Mouse (Mus musculus) frontal cortex, postnatal 25 days (tissue): ENCODE data around the gene Brf1.

Source experiments
- DNase-seq, 2 experiments: peaks; one replicate each; pipeline ENCODE4 v3.0.0; 2022; ENCODE audit warnings: low spot score in 2 of 2

The Brf1 gene

GRCm38 (mm10) chr12:113000294-113001132 lies at the start of gene Brf1:
Gene Brf1 (minus strand): TSS chr12:113000704.
- peak; percentile 82 to 89 for DNase-seq

GRCm38 (mm10) chr12:113049836-113050235 lies 49.3 kb upstream of the Brf1 start:
- no peak for DNase-seq

DNA sequence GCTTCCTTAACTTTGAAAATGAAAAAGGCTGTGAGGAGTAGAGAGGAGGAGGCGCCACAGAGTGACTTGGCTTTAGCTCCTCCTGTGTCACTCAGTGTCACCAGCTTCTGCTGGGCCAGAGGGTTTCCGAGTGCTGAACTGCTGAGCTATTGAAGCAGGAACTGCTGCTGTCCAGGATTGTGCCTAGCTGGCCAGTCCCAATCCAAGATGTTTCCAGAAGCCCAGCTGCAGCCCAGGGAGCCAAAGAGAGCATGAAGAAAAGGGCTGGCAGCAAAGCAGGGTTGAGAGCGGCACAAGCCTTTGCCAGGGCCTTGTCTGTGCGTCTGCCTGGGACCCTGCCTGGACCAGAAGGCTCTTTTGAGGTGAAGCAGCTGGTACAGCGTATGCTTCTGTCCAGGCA lies 47.6 kb upstream of the Brf1 start:
- no peak for DNase-seq

DNA sequence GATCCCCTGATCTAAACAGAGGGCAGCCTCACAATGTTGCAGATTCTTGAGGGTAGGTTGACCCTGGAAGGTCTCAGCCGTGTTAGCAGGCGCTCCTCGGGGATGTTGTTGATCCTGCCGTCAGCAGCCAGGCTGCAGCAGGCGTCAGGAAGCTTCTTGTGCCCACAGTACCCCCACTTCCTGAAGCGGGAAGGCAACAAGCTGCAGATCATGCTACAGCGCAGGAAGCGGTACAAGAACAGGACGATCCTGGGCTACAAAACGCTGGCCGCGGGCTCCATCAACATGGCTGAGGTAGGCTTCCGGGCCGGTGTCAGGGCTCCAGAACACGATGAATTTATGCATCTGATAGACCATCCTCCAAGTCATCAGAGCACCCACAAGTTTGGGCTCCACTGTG lies 46.4 kb upstream of the Brf1 start:
- DNase-seq: no peak

DNA sequence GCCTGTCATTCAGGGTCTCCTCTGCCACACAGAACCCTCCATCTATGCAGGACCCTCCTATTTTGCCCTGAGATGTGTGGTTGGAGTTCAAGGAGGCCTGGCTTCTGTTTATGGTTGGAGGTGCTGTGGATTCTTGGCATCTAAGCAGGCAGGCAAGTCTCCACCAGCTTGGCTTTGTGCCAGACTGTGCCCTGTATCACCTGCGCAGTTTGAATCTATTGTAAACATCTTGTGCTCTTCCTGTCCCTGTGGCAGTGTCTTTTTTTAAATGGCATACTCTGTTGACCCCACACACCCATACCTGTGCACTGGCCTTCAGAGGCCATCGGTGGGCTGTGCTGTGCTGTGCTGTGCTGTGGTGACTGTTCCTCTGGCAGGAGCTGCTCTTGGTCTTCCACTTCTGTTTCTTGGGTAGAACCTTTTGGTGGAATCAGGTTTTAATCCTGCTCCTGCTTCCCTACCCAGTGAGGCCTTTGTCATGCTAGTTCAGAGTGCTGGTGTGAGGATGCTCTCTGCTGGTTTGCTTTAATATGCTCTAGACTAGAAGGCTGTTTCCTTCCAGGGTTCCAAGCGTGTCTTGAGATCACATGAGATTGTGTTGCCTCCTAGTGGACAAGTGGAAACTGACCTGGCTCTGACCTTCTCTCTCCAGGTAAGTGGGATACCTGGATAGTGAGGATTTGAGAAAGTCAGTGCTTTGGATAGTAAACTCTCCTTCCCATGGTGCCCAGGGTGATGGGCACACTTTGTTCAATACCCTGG lies 44.6 kb upstream of the Brf1 start:
- peak in 1 of 2 experiments; percentile 31 for DNase-seq

GRCm38 (mm10) chr12:113042543-113042942 lies 42.0 kb upstream of the Brf1 start:
- DNase-seq: no peak

GRCm38 (mm10) chr12:113041481-113042439 lies 41.3 kb upstream of the Brf1 start:
- peak in 1 of 2 experiments; percentile 31 for DNase-seq

- DNase-seq: no peak
These were observed 37.9 kb upstream of the Brf1 start for GRCm38 (mm10) chr12:113038414-113038813.

GRCm38 (mm10) chr12:113036996-113037395 lies 36.5 kb upstream of the Brf1 start:
- DNase-seq: no peak

DNA sequence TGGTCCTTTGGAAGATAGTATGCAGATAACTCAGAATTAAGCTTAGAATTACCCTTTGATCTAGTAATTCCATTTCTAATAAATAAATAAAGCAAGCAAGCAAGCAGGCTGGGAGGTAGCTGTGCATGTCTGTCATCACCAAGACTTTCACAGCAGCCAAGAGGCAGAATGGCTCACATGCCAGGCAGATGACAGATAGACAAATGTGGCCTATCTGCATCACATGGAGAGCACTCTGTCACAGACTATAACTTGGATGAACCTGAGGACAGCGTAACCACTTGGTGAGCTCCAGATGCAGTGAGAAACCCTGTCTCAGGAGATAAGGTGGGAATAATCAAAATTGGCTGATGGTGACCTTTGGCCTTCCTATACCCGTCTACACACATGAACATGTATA lies 34.6 kb upstream of the Brf1 start:
- no peak for DNase-seq

GRCm38 (mm10) chr12:113032296-113033250 lies 32.1 kb upstream of the Brf1 start:
- DNase-seq: no peak

DNA sequence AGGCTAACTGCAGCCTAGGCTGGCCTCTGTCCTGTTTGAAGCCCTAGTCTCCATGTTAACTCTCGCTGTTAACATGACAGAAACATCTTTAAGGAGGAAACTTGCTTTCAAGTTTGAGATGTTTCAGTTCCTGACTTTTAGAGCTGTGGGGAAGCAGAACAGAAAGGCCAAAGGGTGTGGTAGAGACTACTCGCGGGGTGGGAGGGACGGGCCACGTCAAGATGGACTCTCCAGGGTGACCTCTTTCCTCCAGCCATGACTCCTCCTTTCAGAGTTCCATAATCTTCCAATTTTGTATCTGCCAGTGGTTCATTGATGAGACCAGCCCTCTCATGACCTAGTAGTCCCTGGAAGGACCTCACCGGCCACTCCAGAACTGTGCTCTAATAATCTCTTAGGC lies 30.9 kb upstream of the Brf1 start:
- DNase-seq: no peak

DNA sequence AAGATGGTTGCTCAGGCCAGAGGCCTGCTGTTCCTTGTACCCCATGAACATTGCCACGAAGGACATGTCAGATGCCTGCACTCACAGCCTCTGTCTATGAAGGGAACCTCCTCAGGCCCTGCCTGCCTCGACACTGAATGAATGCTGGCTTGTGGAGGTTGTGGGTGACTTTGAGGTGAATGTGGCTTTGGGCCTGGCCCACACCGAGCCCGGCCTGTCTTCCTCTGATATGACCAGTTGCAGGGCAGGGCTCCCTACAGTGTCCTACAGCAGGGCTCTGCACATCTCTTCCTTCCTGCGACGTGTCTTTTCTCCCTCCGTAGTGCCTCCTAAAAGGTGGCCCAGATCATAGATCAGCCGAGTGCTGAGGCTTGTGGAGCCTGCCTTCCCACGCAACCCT lies 30.5 kb upstream of the Brf1 start:
- DNase-seq: no peak

- DNase-seq: no peak
These were observed 29.5 kb upstream of the Brf1 start for GRCm38 (mm10) chr12:113030046-113030445.

DNA sequence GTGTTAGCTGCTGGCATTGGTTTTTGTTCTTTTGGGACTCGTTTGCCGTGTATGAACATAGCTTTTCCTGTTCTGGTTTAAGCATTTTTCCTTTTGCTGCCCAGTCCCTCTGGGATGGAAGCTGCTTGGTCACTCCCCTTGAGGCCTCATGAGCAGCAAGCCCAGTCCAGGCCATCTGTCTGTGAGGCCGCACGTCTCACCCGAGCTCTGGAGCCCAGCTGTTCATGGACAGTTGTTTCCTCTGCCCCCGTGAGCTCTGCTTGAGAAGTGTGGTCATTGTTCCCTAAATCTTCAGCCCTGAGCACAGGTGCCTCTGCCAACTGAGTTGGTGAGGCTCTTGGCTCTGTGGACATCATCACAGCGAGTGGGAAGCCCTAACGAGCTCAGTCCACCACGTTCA lies 28.4 kb upstream of the Brf1 start:
- no peak for DNase-seq

GRCm38 (mm10) chr12:113028067-113028466 lies 27.6 kb upstream of the Brf1 start:
- DNase-seq: no peak

GRCm38 (mm10) chr12:113027495-113027894 lies 27.0 kb upstream of the Brf1 start:
- no peak for DNase-seq

GRCm38 (mm10) chr12:113026557-113026956 lies 26.1 kb upstream of the Brf1 start:
- no peak for DNase-seq

- no peak for DNase-seq
These were observed 22.6 kb upstream of the Brf1 start for GRCm38 (mm10) chr12:113023082-113023481.

DNA sequence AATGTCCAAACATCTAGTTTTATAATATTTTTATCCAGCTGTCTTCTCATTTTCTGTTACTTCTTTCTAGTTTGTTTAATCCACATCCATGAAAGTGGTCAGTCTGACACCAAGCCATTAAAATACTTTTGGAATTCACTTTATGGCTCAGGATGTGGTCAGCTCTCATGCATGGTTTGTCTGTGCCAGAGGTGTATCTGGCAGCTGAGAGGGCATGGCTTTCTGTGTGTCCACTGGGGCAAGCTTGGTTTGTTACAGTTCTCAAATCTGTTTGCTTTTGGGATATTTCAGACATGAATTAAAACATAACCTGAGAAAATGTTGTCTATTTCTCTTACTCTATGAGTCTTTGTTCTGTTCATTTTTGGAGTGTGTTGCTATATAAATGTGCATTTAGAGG lies 21.0 kb upstream of the Brf1 start:
- no peak for DNase-seq

GRCm38 (mm10) chr12:113018763-113019162 lies 18.3 kb upstream of the Brf1 start:
- DNase-seq: no peak
